Mouse (Mus musculus) midbrain, embryonic 10.5 days (tissue): Measurements from ENCODE around the gene Lamtor1. TPM values are rescaled to one million over a fixed set of nuclear protein-coding genes. Genes with fewer than 3 reads are reported as not detected.

Experiments
- DNase-seq: peaks from one replicate; pipeline ENCODE4 v3.0.0-alpha.2; 2017; ENCODE audit warnings: low spot score
- H3K27ac ChIP-seq: fragments of 300-500 bp; sonication (generic); replicated peaks from 2 replicates; pipeline ENCODE4 v1.5.1; 2016; ENCODE audit warnings: mild to moderate bottlenecking
- H3K27me3 ChIP-seq: fragments of 300-500 bp; sonication (generic); 2 replicates; pipeline ENCODE4 v1.6.1; 2016; ENCODE audit warnings: low read depth, mild to moderate bottlenecking; ENCODE audit not compliant: poor library complexity, severe bottlenecking
- H3K36me3 ChIP-seq: fragments of 300-500 bp; sonication (generic); 2 replicates; pipeline ENCODE4 v1.6.1; 2016; ENCODE audit warnings: mild to moderate bottlenecking, moderate library complexity
- H3K4me1 ChIP-seq: fragments of 300-500 bp; sonication (generic); 2 replicates; pipeline ENCODE4 v1.6.1; 2016
- H3K4me3 ChIP-seq: fragments of 300-500 bp; sonication (generic); 2 replicates; pipeline ENCODE4 v1.5.1; 2016; ENCODE audit warnings: mild to moderate bottlenecking, moderate library complexity
- H3K9me3 ChIP-seq: fragments of 300-500 bp; sonication (generic); replicated peaks from 2 replicates; pipeline ENCODE4 v1.6.1; 2016; ENCODE audit warnings: mild to moderate bottlenecking
- WGBS: fragments of 180-500 bp; shearing (Covaris S2); methylation state at CpG from one replicate; pipeline ENCODE4 v1.1.7; 2016; 5-methylcytosine and 5-hydroxymethylcytosine counted together
- polyA plus RNA-seq: library from polyadenylated mRNA; unstranded; fragments of >200 nt; fragmentation: Nextera tagmentation; extraction: Ambion mirVana; gene quantifications from 2 replicates; pipeline ENCODE4 v1.2.1, GENCODE M21; 2016

Gene Lamtor1
- polyA plus RNA-seq, 1 experiment from 2014 or later: 164 TPM

GRCm38 (mm10) chr7:101875978-101876377 is 29.7 kb upstream of the Lamtor1 start:
- Histone ChIP-seq H3K27me3 (no peaks in the 10 kb centered on the region), H3K4me1 (no peaks in the 10 kb centered on the region), H3K27ac (no peak overlapping the region), H3K4me3 (no peak overlapping the region), H3K36me3 (no peaks in the 10 kb centered on the region), H3K9me3 (no peaks in the 10 kb centered on the region)
- 93% methylated on average over 1 of the region's 1 CpGs for WGBS
- no peak for DNase-seq

GRCm38 (mm10) chr7:101880855-101881254 is 24.8 kb upstream of the Lamtor1 start:
- no peaks in the 10 kb centered on the region for H3K27me3 ChIP-seq
- no peaks in the 10 kb centered on the region for H3K9me3 ChIP-seq
- DNase-seq: no peak
- no peak overlapping the region for H3K4me3 ChIP-seq
- H3K36me3 ChIP-seq: no peaks in the 10 kb centered on the region
- H3K4me1 ChIP-seq: no peaks in the 10 kb centered on the region
- no peak overlapping the region for H3K27ac ChIP-seq
- WGBS: 86% methylated on average over 4 of the region's 4 CpGs

DNA sequence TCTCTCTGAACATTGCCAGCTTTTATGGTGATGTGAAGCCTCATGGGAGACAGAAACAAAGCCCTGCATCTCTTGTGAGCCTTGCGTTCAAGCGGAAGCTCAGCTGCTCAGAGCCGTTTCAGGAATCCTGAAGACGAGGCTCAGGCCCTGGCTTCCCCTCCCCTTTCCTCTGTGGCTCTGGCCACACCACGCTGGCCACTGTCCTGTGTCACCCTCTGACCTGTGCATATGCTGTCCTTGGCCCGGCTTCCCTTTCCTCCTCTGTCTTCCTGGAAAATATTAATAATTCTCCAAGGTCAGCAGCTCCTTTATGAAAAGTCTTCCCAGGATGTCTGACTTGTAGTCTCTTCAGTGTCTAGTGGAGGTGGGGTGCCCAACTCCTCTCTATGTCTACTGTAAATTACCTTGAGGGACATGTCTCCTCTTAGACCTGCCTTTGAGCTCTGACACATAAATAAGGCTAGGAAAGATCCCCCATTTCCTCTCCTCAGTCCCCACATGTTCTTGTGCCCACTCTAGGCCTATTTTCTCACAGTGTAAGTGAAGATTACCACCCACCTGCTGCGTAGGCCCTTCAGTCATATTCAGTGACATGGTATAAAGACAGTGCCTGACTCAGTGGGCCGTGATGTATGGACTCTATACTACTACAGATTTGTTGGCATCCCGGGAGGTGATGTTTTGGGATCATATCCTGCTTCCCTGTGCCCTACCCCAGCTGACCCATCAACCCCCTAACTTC is 23.1 kb upstream of the Lamtor1 start:
- DNase-seq: no peak
- Histone ChIP-seq H3K27me3 (no peaks in the 10 kb centered on the region), H3K4me3 (no peak overlapping the region), H3K27ac (no peak overlapping the region), H3K36me3 (no peaks in the 10 kb centered on the region), H3K9me3 (no peaks in the 10 kb centered on the region), H3K4me1 (no peaks in the 10 kb centered on the region)
- WGBS: 67% methylated on average over 9 of the region's 9 CpGs

- Histone ChIP-seq H3K27ac (no peak overlapping the region), H3K27me3 (no peaks in the 10 kb centered on the region), H3K4me1 (no peaks in the 10 kb centered on the region), H3K4me3 (no peak overlapping the region), H3K9me3 (no peaks in the 10 kb centered on the region), H3K36me3 (no peaks in the 10 kb centered on the region)
- no peak for DNase-seq
- 82% methylated on average over 4 of the region's 4 CpGs for WGBS
Observed at GRCm38 (mm10) chr7:101884160-101884559, 21.5 kb upstream of the Lamtor1 start.

DNA sequence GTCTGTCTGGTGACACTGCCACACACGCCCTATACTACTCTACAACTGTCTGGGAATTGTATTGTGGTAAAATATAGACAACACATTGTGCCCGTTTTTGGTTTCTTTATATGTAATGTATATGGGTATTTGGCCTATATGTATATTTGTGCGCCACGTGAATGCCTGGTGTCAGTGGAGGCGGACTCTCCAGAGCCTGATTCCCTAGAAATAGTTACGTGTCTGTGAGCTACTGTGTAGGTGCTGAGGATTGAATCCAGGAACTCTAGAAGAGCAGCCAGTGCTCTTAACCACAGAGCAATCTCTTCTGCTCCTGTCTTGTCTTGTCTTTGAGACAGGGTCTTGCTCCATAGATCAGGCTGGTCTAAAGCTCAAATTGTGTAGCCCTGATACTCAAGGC is 19.4 kb upstream of the Lamtor1 start:
- no peak overlapping the region for H3K4me3 ChIP-seq
- WGBS: 87% methylated on average over 6 of the region's 6 CpGs
- no peaks in the 10 kb centered on the region for H3K4me1 ChIP-seq
- no peak for DNase-seq
- no peaks in the 10 kb centered on the region for H3K27me3 ChIP-seq
- H3K9me3 ChIP-seq: no peaks in the 10 kb centered on the region
- H3K36me3 ChIP-seq: no peaks in the 10 kb centered on the region
- no peak overlapping the region for H3K27ac ChIP-seq

DNA sequence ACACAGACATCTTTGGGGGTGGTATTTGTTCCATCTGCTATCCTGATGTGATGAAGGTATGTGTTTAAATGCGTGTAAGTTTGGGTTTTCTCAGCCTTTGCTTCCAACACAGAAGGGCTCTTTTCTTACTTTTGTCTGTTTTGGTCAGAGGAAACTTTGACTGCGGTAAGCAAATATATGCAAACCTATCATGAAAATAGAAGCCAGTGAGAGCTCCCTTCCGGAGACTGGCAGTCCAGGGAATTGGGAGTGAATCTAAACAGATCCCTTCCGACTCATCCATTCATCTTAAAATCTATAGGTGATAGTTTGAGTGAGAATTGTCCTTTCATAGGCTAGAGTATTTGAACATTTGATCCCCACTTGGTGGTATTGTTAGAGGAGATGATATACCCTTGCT is 17.2 kb upstream of the Lamtor1 start:
- Histone ChIP-seq H3K4me3 (no peak overlapping the region), H3K9me3 (no peaks in the 10 kb centered on the region), H3K27ac (no peak overlapping the region), H3K36me3 (no peaks in the 10 kb centered on the region), H3K27me3 (no peaks in the 10 kb centered on the region), H3K4me1 (no peaks in the 10 kb centered on the region)
- WGBS: 84% methylated on average over 4 of the region's 4 CpGs
- no peak for DNase-seq

- Histone ChIP-seq H3K27ac (peak overlapping the region; percentile 94), H3K9me3 (no peaks in the 10 kb centered on the region), H3K27me3 (no peaks in the 10 kb centered on the region), H3K36me3 (peaks cover 22% of the 10 kb centered on the region), H3K4me1 (peaks cover 16% of the 10 kb centered on the region), H3K4me3 (peak overlapping the region; percentile 61)
- 35% methylated on average over 9 of the region's 9 CpGs for WGBS
- no peak for DNase-seq
Observed at GRCm38 (mm10) chr7:101895695-101896094, 10.0 kb upstream of the Lamtor1 start.

GRCm38 (mm10) chr7:101896104-101897066 is 9.3 kb upstream of the Lamtor1 start:
- Histone ChIP-seq H3K9me3 (no peaks in the 10 kb centered on the region), H3K4me3 (peak overlapping the region; percentile 61), H3K36me3 (peaks cover 26% of the 10 kb centered on the region), H3K4me1 (peaks cover 16% of the 10 kb centered on the region), H3K27ac (peak overlapping the region; percentile 94), H3K27me3 (no peaks in the 10 kb centered on the region)
- WGBS: under 1% methylated on average over 57 of the region's 57 CpGs
- DNase-seq: peak; percentile 97

GRCm38 (mm10) chr7:101900331-101901097 is 5.2 kb upstream of the Lamtor1 start:
- peaks cover 7% of the 10 kb centered on the region; the same call in 1 of the 2 replicates for H3K9me3 ChIP-seq
- H3K36me3 ChIP-seq: peaks cover 40% of the 10 kb centered on the region
- H3K27me3 ChIP-seq: no peaks in the 10 kb centered on the region
- H3K27ac ChIP-seq: no peak overlapping the region
- H3K4me3 ChIP-seq: no peak overlapping the region
- DNase-seq: no peak
- 95% methylated on average over 16 of the region's 16 CpGs for WGBS
- H3K4me1 ChIP-seq: peaks cover 16% of the 10 kb centered on the region

DNA sequence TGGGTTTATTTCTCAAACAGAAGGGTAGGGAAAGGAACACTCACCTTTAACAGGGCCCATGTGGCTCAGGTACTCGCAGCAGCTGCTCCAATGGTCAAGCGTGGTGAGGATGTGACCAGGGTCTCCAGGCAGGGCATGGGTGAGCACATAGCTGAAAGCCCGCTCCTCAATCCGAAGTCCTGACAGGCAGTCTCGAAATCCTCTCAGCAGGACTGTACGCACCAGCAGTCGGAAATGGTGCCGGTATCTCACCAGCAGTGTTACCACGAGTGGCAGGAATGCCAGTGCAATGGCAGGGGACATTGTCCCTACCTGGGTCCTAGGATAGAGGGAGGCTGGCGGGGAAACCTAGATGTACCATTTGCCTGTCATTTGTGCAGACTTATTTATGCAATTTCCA is 3.7 kb upstream of the Lamtor1 start:
- Histone ChIP-seq H3K27ac (no peak overlapping the region), H3K9me3 (peaks cover 7% of the 10 kb centered on the region; the same call in 1 of the 2 replicates), H3K36me3 (peaks cover 40% of the 10 kb centered on the region), H3K4me1 (peaks cover 19% of the 10 kb centered on the region), H3K4me3 (no peak overlapping the region), H3K27me3 (no peaks in the 10 kb centered on the region)
- no peak for DNase-seq
- WGBS: 93% methylated on average over 10 of the region's 10 CpGs

DNA sequence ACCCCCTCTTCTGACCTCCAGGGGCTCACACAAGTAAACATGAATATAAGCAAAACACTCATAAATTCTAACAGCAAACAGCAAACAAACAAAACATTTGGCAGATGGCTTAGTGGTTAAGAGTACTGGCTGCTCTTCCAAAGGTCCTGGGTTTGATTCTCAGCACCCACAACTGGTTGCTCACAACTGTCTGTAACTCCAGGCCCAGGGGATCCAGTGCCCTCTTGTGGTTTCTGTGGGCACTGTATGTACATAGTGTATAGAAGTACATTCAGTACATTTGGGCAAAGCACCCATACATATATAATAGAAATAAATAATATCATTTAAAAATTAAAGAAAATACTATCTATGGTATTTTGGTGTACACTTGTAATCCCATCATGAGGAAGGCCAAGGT is 2.9 kb upstream of the Lamtor1 start:
- peaks cover 23% of the 10 kb centered on the region for H3K4me1 ChIP-seq

DNA sequence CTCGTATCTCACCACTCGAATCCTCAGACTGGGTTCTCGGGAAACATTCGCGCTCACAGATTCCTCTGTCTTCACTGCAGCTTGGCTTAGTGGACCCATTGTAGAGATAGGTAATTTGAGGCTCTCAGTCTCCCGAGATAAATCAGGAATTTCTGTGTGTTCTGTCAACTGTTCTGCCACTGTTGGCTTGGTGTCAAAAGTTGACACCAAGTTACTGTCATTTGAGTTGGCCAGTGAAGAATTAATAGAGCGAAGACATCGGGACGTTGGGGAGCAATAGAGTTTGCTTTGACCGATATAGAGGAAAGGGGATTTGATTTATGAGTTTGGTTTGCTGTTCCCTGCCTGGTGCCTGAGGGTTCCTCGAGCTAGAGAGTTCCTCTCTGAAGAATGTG is 580 bp downstream of the Lamtor1 start, which contains the start of gene Tomt:
Tomt (minus strand) TSS at position 73 of the 395 bp plus-strand sequence.
- 22% methylated on average over 11 of the region's 11 CpGs for WGBS
- DNase-seq: no peak
- H3K27me3 ChIP-seq: no peaks in the 10 kb centered on the region

More for the DNA sequence above, 2.9 kb upstream of the Lamtor1 start:
- H3K4me3 ChIP-seq: no peak overlapping the region
- H3K9me3 ChIP-seq: peaks cover 7% of the 10 kb centered on the region; the same call in 1 of the 2 replicates
- peaks cover 40% of the 10 kb centered on the region for H3K36me3 ChIP-seq
- no peak for DNase-seq
- no peaks in the 10 kb centered on the region for H3K27me3 ChIP-seq
- H3K27ac ChIP-seq: no peak overlapping the region

More for the DNA sequence above, 580 bp downstream of the Lamtor1 start, which contains the start of gene Tomt:
- peaks cover 39% of the 10 kb centered on the region for H3K36me3 ChIP-seq
- H3K4me1 ChIP-seq: peaks cover 26% of the 10 kb centered on the region
- H3K27ac ChIP-seq: peak within 1 kb of the TSS; percentile 95
- H3K4me3 ChIP-seq: peak within 1 kb of the TSS; percentile 69
- peaks cover 7% of the 10 kb centered on the region; the same call in 1 of the 2 replicates for H3K9me3 ChIP-seq
